Mouse (Mus musculus) c-Kit-positive CD71-positive TER-119-positive erythroid progenitor cells, embryonic 14.5 days (primary cell): Measurements from ENCODE around the gene Rnf222.

Experiments used
- DNase-seq: peaks from one replicate; pipeline ENCODE4 v3.0.0-alpha.2; 2013; ENCODE audit warnings: low spot score

Gene Rnf222

GRCm38 (mm10) chr11:68888253-68888652 lies at the start of gene Rnf222:
TSS of gene Rnf222 (plus strand) at chr11:68888553.
- no peak for DNase-seq

DNA sequence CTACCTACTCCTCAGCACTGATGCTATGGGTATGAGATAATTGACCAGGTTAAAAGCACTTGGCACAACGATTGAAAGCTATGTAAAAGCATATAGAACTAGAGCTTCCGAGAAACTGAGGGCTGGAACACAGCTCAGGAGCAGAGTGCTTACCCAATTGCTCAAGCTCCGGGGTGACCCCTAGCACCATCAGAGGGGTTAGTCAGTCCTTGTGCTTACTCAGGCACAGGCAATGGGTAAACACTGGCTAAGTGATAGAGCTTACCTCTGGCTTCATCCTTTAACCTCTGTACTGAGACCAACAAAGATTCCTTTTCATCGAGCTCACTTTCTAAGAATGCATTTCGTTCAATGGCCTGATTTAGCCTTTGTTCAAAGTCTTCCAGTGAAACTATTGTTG lies 48.7 kb upstream of the Rnf222 start:
- no peak for DNase-seq

DNA sequence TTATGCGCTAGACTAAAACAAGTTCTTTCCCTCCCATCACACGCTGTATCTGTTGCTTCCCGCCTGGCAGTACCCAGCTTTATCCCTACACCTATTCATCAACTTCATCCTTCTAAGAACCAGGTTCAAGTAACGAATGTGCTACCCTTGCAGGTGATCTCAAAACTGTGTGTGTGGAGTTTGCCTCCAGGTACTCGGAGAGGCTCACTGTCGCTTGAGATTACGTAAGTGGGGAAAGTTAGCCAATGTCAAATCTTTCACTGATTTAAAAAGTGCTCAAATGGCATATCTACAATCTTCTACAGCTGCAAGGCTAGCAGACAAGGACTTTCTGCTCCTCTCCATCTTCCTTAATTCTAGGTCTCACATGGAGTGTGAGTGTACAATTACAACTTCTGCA lies 37.5 kb upstream of the Rnf222 start:
- DNase-seq = no peak

DNA sequence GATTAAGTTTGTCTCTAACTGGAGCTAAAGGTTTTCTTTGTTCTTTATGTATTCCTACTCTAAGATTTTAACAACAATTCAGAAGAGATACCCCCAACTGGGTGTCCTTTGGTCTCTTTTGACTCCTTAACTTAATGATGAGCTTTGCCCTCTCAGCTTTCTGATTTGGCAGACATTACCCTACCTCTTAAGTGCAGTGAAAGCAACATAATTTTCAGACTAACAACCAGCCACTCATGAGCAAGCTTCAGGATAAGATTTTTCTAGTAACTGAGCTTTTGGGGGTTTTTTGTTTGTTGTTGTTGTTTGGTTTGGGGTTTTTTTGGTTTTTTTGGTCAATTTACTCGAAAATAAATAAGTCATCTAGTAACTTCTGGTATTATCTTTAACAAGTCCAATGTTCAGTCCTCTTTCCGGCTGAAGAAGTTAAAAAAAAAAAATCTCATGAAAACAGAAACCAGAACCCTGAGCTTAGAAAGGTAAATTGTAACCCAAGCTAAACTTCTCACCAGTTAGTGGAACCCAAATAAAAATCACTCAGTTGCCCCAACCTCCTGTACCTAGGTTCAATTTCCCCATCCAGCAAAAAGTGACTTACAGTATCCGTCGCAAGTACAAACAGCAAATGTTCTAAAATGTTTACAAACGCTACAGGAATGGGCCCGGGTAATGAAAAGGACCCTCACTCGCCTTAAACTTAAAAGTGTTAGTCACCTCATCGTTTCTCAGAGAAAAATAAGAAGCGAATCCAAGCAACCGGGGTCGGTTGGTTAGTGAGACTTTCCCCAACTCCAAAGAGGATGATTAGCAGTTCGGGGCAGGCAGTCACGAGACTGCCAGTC lies 36.5 kb upstream of the Rnf222 start:
- no peak for DNase-seq

DNA sequence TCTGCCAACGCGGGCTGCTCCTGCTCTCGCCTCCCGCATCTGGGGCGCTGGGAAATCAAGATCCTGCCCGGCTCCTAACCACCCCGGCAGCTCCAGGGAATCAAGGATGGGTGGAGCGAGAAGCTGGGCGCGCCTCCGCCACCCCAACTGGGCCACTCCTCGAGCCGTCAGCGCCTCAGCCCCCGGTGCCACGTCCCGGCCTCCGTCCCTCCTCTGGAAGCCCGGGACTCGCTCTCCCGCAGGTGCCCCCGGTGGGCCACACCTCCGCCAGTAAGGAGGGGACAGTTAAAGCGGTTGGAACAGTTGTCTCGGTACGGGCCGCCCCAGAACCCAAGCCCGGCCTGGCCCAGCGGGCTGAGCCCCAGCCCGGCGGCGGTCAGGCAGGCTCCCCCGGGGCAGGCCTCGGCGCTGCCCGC lies 35.9 kb upstream of the Rnf222 start:
- DNase-seq = peak; percentile 65

DNA sequence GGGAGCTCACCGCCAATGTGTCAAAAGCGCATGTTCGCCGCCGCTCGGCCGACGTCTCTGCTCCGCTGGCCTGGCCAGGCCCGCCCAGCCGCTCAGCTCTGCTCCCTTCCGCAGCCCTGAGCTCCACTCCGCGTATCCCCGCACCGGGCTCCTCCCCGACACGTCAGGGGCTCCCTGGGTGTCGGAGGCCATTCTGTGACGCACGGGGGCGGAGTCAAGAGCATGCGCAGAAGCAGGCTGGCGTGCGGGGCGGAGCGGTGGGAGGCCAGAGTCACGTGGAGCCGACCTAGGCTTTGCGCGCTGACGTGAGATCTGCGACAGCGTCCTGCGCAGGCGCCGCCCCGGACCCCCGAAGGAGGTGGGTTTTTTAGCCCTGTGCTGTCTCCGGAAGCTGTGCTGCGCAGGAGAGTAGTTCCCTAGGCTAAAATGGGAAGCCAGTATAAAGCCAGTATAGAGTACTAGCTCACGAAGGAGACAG lies 35.4 kb upstream of the Rnf222 start:
- peak; percentile 99 for DNase-seq

DNA sequence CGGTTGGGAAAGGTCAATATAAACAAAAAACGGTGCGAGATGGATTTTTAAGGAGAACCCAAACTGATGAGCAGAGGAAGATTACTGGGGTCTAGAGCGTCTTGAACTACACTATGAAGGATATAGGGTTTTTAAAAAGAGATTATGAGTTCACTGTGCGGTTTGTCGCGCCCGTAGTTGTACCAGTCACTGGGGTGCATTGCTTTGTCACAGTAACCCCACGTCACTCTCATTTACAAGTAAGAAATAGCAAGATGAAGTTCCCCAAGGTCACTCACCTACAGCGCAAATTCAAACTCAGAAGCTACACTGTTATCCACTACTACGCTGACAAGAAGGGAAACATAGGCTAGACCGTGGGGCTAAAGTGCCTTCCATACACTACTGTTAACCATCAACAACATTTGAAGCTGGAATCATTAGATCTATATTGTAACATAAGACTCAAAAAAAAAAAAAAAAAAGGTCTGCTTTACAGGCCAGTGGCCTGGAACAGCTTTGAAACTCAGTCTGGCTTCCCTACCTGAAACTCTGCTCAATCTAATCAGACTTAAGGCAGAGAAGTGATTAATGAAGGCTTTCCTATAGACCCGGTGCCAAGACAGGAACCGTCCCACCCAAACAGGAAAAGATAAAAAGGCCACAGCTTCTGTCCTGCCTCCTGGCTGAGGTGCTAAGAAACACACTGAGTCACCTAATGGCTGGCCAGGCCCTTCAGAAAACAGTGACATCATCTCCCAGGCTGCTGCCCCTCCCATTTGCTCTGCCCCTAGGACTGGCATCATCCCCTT lies 34.5 kb upstream of the Rnf222 start:
- DNase-seq = peak; percentile 75

DNA sequence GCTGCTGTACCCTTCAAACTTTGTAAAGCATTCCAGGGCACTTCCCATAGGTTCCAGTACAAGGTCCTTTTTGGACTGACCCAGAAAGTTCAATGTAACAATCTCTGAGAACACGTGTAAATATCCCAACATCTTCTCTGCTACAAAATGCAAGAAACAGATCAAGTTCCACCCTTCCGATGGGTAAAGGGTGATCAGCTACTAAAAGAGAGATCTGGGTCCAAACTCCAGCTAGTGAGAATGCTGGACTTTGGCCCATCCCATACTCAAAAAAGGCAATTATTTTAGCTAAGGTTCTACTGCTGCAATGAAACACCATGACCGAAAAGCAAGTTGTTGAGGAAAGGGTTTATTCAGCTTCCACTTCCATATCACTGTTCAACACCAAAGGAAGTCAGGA lies 33.7 kb upstream of the Rnf222 start:
- DNase-seq = no peak

GRCm38 (mm10) chr11:68857329-68857728 lies 31.0 kb upstream of the Rnf222 start:
- no peak for DNase-seq

GRCm38 (mm10) chr11:68859943-68860593 lies 28.3 kb upstream of the Rnf222 start:
- no peak for DNase-seq

DNA sequence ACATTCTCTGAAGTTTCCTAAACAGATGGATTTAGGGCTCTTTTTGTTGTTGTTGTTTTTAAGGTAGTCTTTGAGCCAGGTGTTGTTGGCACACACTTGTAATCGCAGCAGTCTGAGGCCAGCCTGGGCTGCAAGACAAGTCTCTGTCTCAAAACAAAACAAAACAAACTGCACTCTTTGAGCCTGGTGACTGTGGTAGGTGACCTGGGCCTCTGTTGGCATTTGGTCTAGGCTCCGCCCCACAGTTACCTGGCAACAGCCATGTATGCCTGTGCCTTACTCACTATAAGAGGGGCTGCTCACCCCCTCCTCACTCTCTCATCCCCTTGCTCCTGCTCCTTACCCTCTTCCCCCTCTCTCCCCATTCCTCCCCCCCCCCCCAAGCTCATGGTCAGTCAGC lies 26.1 kb upstream of the Rnf222 start:
- DNase-seq = no peak

DNA sequence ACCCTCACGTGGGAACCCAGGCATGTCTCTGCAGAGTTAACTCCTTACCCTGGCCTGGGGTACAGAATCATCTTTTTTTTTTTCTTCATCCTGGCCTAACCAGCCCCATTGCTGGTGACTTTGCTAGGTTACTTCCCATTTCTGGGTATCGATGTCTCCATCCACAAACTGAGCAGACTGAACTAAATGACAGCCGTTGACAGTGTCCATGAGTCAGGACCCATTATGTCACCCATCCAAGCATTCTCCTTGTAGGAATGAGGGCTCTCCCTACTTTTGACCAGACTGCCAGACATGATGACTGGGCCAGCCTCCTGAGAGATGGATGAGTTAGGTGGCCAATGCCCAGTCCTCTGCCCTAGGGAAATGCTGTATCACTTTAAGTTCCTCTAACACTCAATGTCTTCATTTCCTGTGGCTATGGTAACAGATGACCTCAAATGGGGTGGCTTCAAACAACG lies 24.7 kb upstream of the Rnf222 start:
- no peak for DNase-seq

DNA sequence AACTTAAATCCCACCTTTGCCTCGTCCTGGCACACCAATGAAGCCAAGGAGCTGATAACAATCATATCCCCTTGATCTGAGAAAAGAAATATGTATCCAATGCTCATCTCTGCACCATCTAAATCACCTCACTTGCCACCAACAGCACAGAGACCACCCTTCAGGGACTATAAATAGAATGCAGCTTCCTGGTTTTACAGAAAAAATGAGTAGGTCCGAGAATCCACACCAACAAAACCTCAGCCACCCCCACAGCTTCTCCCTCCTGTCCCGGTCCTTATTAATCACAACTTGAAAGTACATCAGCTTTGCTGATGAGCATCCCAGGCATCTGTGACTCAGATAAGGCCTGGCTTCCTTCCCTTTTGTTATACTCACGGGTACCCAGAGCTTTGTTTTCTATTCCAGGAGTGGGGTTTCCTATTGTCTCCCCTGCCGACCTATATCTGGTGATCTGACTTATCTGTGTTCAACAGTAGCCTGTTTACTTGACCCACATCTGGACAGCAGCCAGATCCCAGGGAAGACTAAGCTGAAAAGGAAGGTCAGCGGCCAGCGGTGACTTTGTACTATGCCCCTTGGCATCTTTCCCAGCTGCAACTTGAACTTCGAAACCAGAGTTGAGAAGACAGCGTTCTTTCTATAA lies 23.7 kb upstream of the Rnf222 start:
- DNase-seq = no peak

GRCm38 (mm10) chr11:68871277-68871676 lies 17.1 kb upstream of the Rnf222 start:
- DNase-seq = no peak

- no peak for DNase-seq
Measured at GRCm38 (mm10) chr11:68871748-68872147, 16.6 kb upstream of the Rnf222 start, which contains the start of gene Ndel1. TSS of gene Ndel1 (minus strand) at chr11:68871858.

GRCm38 (mm10) chr11:68874841-68875240 lies 13.5 kb upstream of the Rnf222 start:
- peak; percentile 71 for DNase-seq

- no peak for DNase-seq
Measured at GRCm38 (mm10) chr11:68878811-68879210, 9.5 kb upstream of the Rnf222 start.

- no peak for DNase-seq
Measured at GRCm38 (mm10) chr11:68882107-68882506, 6.2 kb upstream of the Rnf222 start.

DNA sequence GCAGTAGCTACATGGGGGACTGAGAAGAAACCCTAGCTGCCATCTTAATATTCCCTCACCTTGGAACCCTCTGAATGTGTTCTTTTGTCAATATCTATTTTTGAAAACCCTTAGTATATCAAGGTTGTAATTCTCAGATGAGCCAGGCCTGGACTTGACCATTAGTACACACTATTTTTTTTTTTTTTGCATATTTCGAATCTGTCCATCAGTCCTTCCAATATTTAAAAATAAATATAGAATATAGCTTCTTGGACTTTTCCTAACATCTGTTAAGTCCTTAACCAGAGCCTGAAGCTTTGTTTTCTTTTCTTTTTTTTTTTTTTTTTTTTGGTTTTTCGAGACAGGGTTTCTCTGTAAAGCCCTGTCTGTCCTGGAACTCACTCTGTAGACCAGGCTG lies 4.5 kb upstream of the Rnf222 start:
- DNase-seq = no peak

GRCm38 (mm10) chr11:68884368-68884767 lies 4.0 kb upstream of the Rnf222 start:
- DNase-seq = peak; percentile 67

GRCm38 (mm10) chr11:68886091-68886490 lies 2.3 kb upstream of the Rnf222 start:
- DNase-seq = no peak

GRCm38 (mm10) chr11:68888653-68889052 lies 300 bp downstream of the Rnf222 start:
- no peak for DNase-seq
